Comparison of ENCODE assay signal across 13 mouse cellular contexts in the genomic region with DNA sequence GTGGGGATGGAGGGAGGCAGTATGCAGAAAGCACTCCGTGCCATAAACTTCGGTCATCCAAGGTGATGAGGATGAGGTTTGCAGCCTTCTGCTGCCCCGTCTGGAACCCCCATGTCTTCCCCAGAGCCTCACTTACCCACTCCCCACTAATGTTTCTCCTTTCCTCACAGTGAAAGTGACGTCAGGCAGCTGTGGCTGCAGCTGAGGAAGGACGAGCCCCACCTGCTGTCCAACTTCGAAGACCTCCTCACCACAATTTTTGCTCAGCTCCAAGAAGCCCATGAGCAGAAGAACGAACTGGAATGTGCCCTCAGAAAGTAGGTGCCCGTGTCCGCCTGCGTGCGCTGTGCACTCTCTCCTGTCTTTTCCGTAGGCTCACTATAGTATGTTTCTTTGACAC.
"Had no signal": no experiment of that assay in that cellular context is flagged by ENCODE, and none has a peak within 500 bp of the region (broad histone marks: within the 10 kb centered on the region; RNA-seq: fewer than 3 reads in every experiment).

No protein-coding gene starts in this region.

- H3K4me2 ChIP-seq: liver, embryonic 13.5 days; lung, embryonic 15.5 days; midbrain, embryonic 12.5 days had no signal

- H3K4me1 ChIP-seq: liver, embryonic 13.5 days had no signal

- H3K27ac ChIP-seq: kidney, postnatal 0 days; layer of hippocampus, adult 2 months; liver, embryonic 13.5 days; lung, embryonic 15.5 days; macrophage; midbrain, embryonic 12.5 days had no signal

- H3K27me3 ChIP-seq: liver, embryonic 13.5 days; lung, embryonic 15.5 days; midbrain, embryonic 12.5 days had no signal

- ATAC-seq: intestine, postnatal 0 days; midbrain, embryonic 16.5 days had no signal

- H3K36me3 ChIP-seq: liver, embryonic 13.5 days; lung, embryonic 15.5 days; midbrain, embryonic 12.5 days had no signal

- H3K9me3 ChIP-seq: liver, embryonic 13.5 days; lung, embryonic 15.5 days; midbrain, embryonic 12.5 days had no signal

- H3K9ac ChIP-seq: liver, embryonic 13.5 days; lung, embryonic 15.5 days; midbrain, embryonic 12.5 days had no signal

- H3K4me3 ChIP-seq: layer of hippocampus, adult 2 months; liver, embryonic 13.5 days; lung, embryonic 15.5 days; midbrain, embryonic 12.5 days had no signal

- DNase-seq: kidney, adult 2 months; kidney, postnatal 25 days; layer of hippocampus, adult 9-11 months; liver, embryonic 13.5 days; right cerebral cortex, postnatal 4 days; thymus, postnatal 25 days had no signal
